Mouse (Mus musculus) G1E (cell line): ENCODE data around the gene Gm17662. TPM values are rescaled to one million over a fixed set of nuclear protein-coding genes. Genes with fewer than 3 reads are reported as not detected.
A peak's percentile ranks its signal among the peaks of the same experiment; 100 is the strongest.

Experiments
- ATAC-seq: 2 replicates; pipeline ENCODE4 v1.8.0; 2016; ENCODE audit warnings: mild to moderate bottlenecking; ENCODE audit not compliant: insufficient number of reproducible peaks, poor library complexity, low FRiP score, severe bottlenecking; ENCODE audit errors: extremely low read depth
- DNase-seq: peaks from one replicate; pipeline ENCODE4 v3.0.0; 2012; ENCODE audit warnings: low spot score
- H3K27me3 ChIP-seq: 2 replicates; pipeline ENCODE4 v1.6.1; 2012; ENCODE audit warnings: mild to moderate bottlenecking, low read length, inconsistent platforms; ENCODE audit not compliant: insufficient read depth
- H3K36me3 ChIP-seq: replicated peaks from 2 replicates; pipeline ENCODE3; 2012; ENCODE audit warnings: mild to moderate bottlenecking, inconsistent platforms
- H3K4me1 ChIP-seq: 2 replicates; pipeline ENCODE4 v1.6.1; 2012; ENCODE audit warnings: low read depth, low read length, inconsistent platforms, mixed read lengths; ENCODE audit not compliant: insufficient read depth
- H3K4me3 ChIP-seq: 2 replicates; pipeline ENCODE4 v1.5.1; 2012; ENCODE audit warnings: low read depth, mild to moderate bottlenecking, inconsistent platforms, low read length, moderate library complexity, mixed read lengths
- H3K9me3 ChIP-seq: replicated peaks from 2 replicates; pipeline ENCODE4 v1.6.1; 2012; ENCODE audit warnings: inconsistent platforms
- CTCF ChIP-seq: IDR thresholded peaks from 2 replicates; pipeline ENCODE4 v1.5.1; 2012; ENCODE audit warnings: low read depth, low read length, inconsistent platforms, mixed read lengths
- GATA1 ChIP-seq: IDR thresholded peaks from 2 replicates; pipeline ENCODE4 v1.6.1; 2012; ENCODE audit warnings: borderline replicate concordance, low read length, inconsistent platforms, mixed read lengths
- GATA2 ChIP-seq: IDR thresholded peaks from 2 replicates; pipeline ENCODE4 v1.6.1; 2012; ENCODE audit warnings: low read depth, low read length, inconsistent platforms, borderline replicate concordance
- POLR2AphosphoS5 ChIP-seq: IDR thresholded peaks from 2 replicates; pipeline ENCODE4 v1.6.1; 2012; ENCODE audit warnings: low read depth, low read length, inconsistent platforms; ENCODE audit not compliant: insufficient replicate concordance
- TAL1 ChIP-seq: conservative IDR thresholded peaks from 2 replicates; pipeline ENCODE4 v1.6.1; 2012; ENCODE audit warnings: low read depth, low read length, inconsistent platforms, mixed read lengths
- polyA plus RNA-seq: library from polyadenylated mRNA; stranded (reverse); fragments of >175 nt; gene quantifications from 2 replicates; pipeline ENCODE4 v1.2.3, GENCODE M21; 2012
- total RNA-seq, 2 experiments: library from RNA; stranded (forward) in 1 of 2; stranded (reverse) in 1 of 2; fragments of 200-1000 nt in 1 of 2; fragments of >200 nt in 1 of 2; fragmentation: Nextera tagmentation in 1 of 2; gene quantifications; 2 replicates each; pipeline ENCODE4 v1.2.3; 2014 to 2017

The Gm17662 gene
- total and polyA plus RNA-seq, 3 experiments = not detected

- H3K36me3 ChIP-seq = no peaks in the 10 kb centered on the region
- ATAC-seq (no peak), DNase-seq (no peak)
- no peaks in the 10 kb centered on the region for H3K4me1 ChIP-seq
- H3K27me3 ChIP-seq = no peaks in the 10 kb centered on the region
- H3K4me3 ChIP-seq = no peak overlapping the region
- TF ChIP-seq TAL1 (no peak), CTCF (no peak), GATA1 (no peak), POLR2AphosphoS5 (no peak), GATA2 (no peak)
- H3K9me3 ChIP-seq = peaks cover 30% of the 10 kb centered on the region
These were observed 18.7 kb downstream of the Gm17662 start for GRCm38 (mm10) chr4:104875832-104876231.

GRCm38 (mm10) chr4:104876323-104876722, 19.2 kb downstream of the Gm17662 start, which contains the start of gene C8a:
C8a (minus strand) TSS chr4:104876398.
- Histone ChIP-seq H3K4me1 (no peaks in the 10 kb centered on the region), H3K4me3 (no peak within 1 kb of the TSS), H3K27me3 (no peaks in the 10 kb centered on the region), H3K36me3 (no peaks in the 10 kb centered on the region), H3K9me3 (peaks cover 28% of the 10 kb centered on the region)
- TF ChIP-seq GATA1 = no peak
- TF ChIP-seq POLR2AphosphoS5 = no peak
- no peak for TF ChIP-seq TAL1
- no peak for TF ChIP-seq GATA2
- TF ChIP-seq CTCF = no peak
- DNase-seq (no peak), ATAC-seq (no peak)

GRCm38 (mm10) chr4:104887486-104887885, 30.4 kb downstream of the Gm17662 start:
- Histone ChIP-seq H3K4me3 (no peak overlapping the region), H3K9me3 (peaks cover 56% of the 10 kb centered on the region), H3K27me3 (no peaks in the 10 kb centered on the region), H3K4me1 (no peaks in the 10 kb centered on the region), H3K36me3 (no peaks in the 10 kb centered on the region)
- ATAC-seq = no peak
- DNase-seq = no peak
- TF ChIP-seq GATA1 = no peak
- no peak for TF ChIP-seq POLR2AphosphoS5
- TF ChIP-seq TAL1 = no peak
- no peak for TF ChIP-seq GATA2
- TF ChIP-seq CTCF = no peak

- H3K4me1 ChIP-seq = no peaks in the 10 kb centered on the region
- no peak overlapping the region for H3K4me3 ChIP-seq
- H3K27me3 ChIP-seq = no peaks in the 10 kb centered on the region
- ATAC-seq (no peak), DNase-seq (no peak)
- TF ChIP-seq GATA1 = no peak
- TF ChIP-seq TAL1 = no peak
- no peak for TF ChIP-seq CTCF
- no peak for TF ChIP-seq GATA2
- no peak for TF ChIP-seq POLR2AphosphoS5
- H3K36me3 ChIP-seq = no peaks in the 10 kb centered on the region
- H3K9me3 ChIP-seq = peaks cover 64% of the 10 kb centered on the region
These were observed 31.6 kb downstream of the Gm17662 start for GRCm38 (mm10) chr4:104888499-104889262.

- H3K36me3 ChIP-seq = no peaks in the 10 kb centered on the region
- no peaks in the 10 kb centered on the region for H3K27me3 ChIP-seq
- no peak for ATAC-seq
- H3K4me3 ChIP-seq = 0 out of 2 replicates have a peak overlapping the region, but pooled peaks have one; percentile 6
- H3K9me3 ChIP-seq = peaks cover 61% of the 10 kb centered on the region
- no peak for DNase-seq
- H3K4me1 ChIP-seq = no peaks in the 10 kb centered on the region
- no peak for TF ChIP-seq CTCF
- no peak for TF ChIP-seq GATA2
- TF ChIP-seq GATA1 = no peak
- no peak for TF ChIP-seq TAL1
- no peak for TF ChIP-seq POLR2AphosphoS5
These were observed 34.6 kb downstream of the Gm17662 start for GRCm38 (mm10) chr4:104891708-104892107.

- no peaks in the 10 kb centered on the region for H3K36me3 ChIP-seq
- DNase-seq (no peak), ATAC-seq (no peak)
- H3K4me3 ChIP-seq = no peak overlapping the region
- no peak for TF ChIP-seq CTCF
- no peak for TF ChIP-seq TAL1
- no peak for TF ChIP-seq GATA2
- no peak for TF ChIP-seq POLR2AphosphoS5
- no peak for TF ChIP-seq GATA1
- no peaks in the 10 kb centered on the region for H3K27me3 ChIP-seq
- H3K4me1 ChIP-seq = no peaks in the 10 kb centered on the region
- H3K9me3 ChIP-seq = peaks cover 52% of the 10 kb centered on the region
These were observed 36.5 kb downstream of the Gm17662 start for GRCm38 (mm10) chr4:104893588-104893987.
